Mouse (Mus musculus): ENCODE data around the gene Pdxk. TPM values are rescaled to one million over a fixed set of nuclear protein-coding genes. Genes with fewer than 3 reads are reported as not detected.

Pdxk gene
- total RNA-seq, 2 experiments from 2014 or later: 18.8 to 24.7 TPM

GRCm38 (mm10) chr10:78460463-78460862 lies 4.3 kb downstream of the Pdxk start:
- ATAC-seq (replicated peaks; ENCODE audit: poor library complexity): no peak

- peak; percentile 35 for ATAC-seq (replicated peaks; ENCODE audit: poor library complexity)
These were observed 6.2 kb downstream of the Pdxk start for GRCm38 (mm10) chr10:78458348-78459111.

GRCm38 (mm10) chr10:78457495-78458347 lies 7.1 kb downstream of the Pdxk start:
- ATAC-seq (replicated peaks; ENCODE audit: poor library complexity): peak; percentile 88

GRCm38 (mm10) chr10:78456696-78457095 lies 8.1 kb downstream of the Pdxk start:
- ATAC-seq (replicated peaks; ENCODE audit: poor library complexity): no peak

GRCm38 (mm10) chr10:78452641-78453040 lies 12.1 kb downstream of the Pdxk start:
- no peak for ATAC-seq (replicated peaks; ENCODE audit: poor library complexity)

GRCm38 (mm10) chr10:78450761-78451160 lies 14.0 kb downstream of the Pdxk start:
- ATAC-seq (replicated peaks; ENCODE audit: poor library complexity): 0 out of 2 replicates have a peak, but pooled peaks have one; percentile 38

GRCm38 (mm10) chr10:78447396-78447795 lies 17.4 kb downstream of the Pdxk start:
- no peak for ATAC-seq (replicated peaks; ENCODE audit: poor library complexity)

GRCm38 (mm10) chr10:78446195-78446594 lies 18.6 kb downstream of the Pdxk start:
- no peak for ATAC-seq (replicated peaks; ENCODE audit: poor library complexity)

GRCm38 (mm10) chr10:78442292-78442691 lies 22.5 kb downstream of the Pdxk start:
- ATAC-seq (replicated peaks; ENCODE audit: poor library complexity): no peak

- no peak for ATAC-seq (replicated peaks; ENCODE audit: poor library complexity)
These were observed 23.2 kb downstream of the Pdxk start for GRCm38 (mm10) chr10:78441606-78442005.

- peak; percentile 53 for ATAC-seq (replicated peaks; ENCODE audit: poor library complexity)
These were observed 24.0 kb downstream of the Pdxk start for GRCm38 (mm10) chr10:78440812-78441211.

GRCm38 (mm10) chr10:78439990-78440389 lies 24.8 kb downstream of the Pdxk start:
- peak; percentile 21 for ATAC-seq (replicated peaks; ENCODE audit: poor library complexity)

GRCm38 (mm10) chr10:78439550-78439949 lies 25.2 kb downstream of the Pdxk start:
- peak; percentile 53 for ATAC-seq (replicated peaks; ENCODE audit: poor library complexity)

GRCm38 (mm10) chr10:78438094-78438493 lies 26.7 kb downstream of the Pdxk start:
- ATAC-seq (replicated peaks; ENCODE audit: poor library complexity): peak; percentile 84

- ATAC-seq (replicated peaks; ENCODE audit: poor library complexity): no peak
These were observed 31.9 kb downstream of the Pdxk start for GRCm38 (mm10) chr10:78432853-78433252.

GRCm38 (mm10) chr10:78429776-78430175 lies 35.0 kb downstream of the Pdxk start:
- peak; percentile 54 for ATAC-seq (replicated peaks; ENCODE audit: poor library complexity)

- no peak for ATAC-seq (replicated peaks; ENCODE audit: poor library complexity)
These were observed 35.6 kb downstream of the Pdxk start for GRCm38 (mm10) chr10:78429180-78429579.

GRCm38 (mm10) chr10:78428070-78428469 lies 36.7 kb downstream of the Pdxk start:
- ATAC-seq (replicated peaks; ENCODE audit: poor library complexity): no peak

GRCm38 (mm10) chr10:78426117-78426735 lies 38.5 kb downstream of the Pdxk start:
- ATAC-seq (replicated peaks; ENCODE audit: poor library complexity): peak; percentile 18; the same call in 1 of the 2 replicates

GRCm38 (mm10) chr10:78425181-78426041 lies 39.4 kb downstream of the Pdxk start, which contains the start of gene Cstb:
Gene Cstb (plus strand): TSS chr10:78425669.
- ATAC-seq (replicated peaks; ENCODE audit: poor library complexity): peak; percentile 88

Data from megakaryocyte progenitor cell, adult 5-6 weeks (primary cell).